Mouse (Mus musculus) midbrain, postnatal 0 days (tissue): ENCODE measurements around the gene Crip1. TPM values are rescaled to one million over a fixed set of nuclear protein-coding genes. Genes with fewer than 3 reads are reported as not detected.

Experiments used
- ATAC-seq: fragments of 200-750 bp; cut with Nextera tagmentation; 2 replicates; pipeline ENCODE4 v1.8.0; 2017; ENCODE audit warnings: moderate number of reproducible peaks, mild to moderate bottlenecking, moderate TSS enrichment, moderate library complexity; ENCODE audit not compliant: low FRiP score
- DNase-seq: peaks from one replicate; pipeline ENCODE4 v3.0.0-alpha.2; 2015; ENCODE audit warnings: low spot score
- H3K27ac ChIP-seq: fragments of 300-500 bp; sonication (generic); 2 replicates; pipeline ENCODE4 v1.5.1; 2014; ENCODE audit warnings: low read depth, mild to moderate bottlenecking, low read length, mixed read lengths
- H3K27me3 ChIP-seq: fragments of 300-500 bp; sonication (generic); 2 replicates; pipeline ENCODE4 v1.6.1; 2014; ENCODE audit warnings: low read length, control low read depth, mixed read lengths; ENCODE audit not compliant: insufficient read depth
- H3K36me3 ChIP-seq: fragments of 300-500 bp; sonication (generic); 2 replicates; pipeline ENCODE4 v1.6.1; 2014; ENCODE audit warnings: low read length, control low read depth, mixed read lengths; ENCODE audit not compliant: insufficient read depth
- H3K4me1 ChIP-seq: fragments of 300-500 bp; sonication (generic); 2 replicates; pipeline ENCODE4 v1.6.1; 2014; ENCODE audit warnings: mild to moderate bottlenecking, control low read depth, antibody characterized with exemption, low read length, mixed read lengths; ENCODE audit not compliant: insufficient read depth
- H3K4me2 ChIP-seq: fragments of 300-500 bp; sonication (generic); 2 replicates; pipeline ENCODE4 v1.6.1; 2014; ENCODE audit warnings: low read depth, mild to moderate bottlenecking, low read length, mixed read lengths; ENCODE audit not compliant: poor library complexity, severe bottlenecking
- H3K4me3 ChIP-seq: fragments of 300-500 bp; sonication (generic); 2 replicates; pipeline ENCODE4 v1.5.1; 2014; ENCODE audit warnings: low read depth, mild to moderate bottlenecking, low read length, moderate library complexity
- H3K9ac ChIP-seq: fragments of 300-500 bp; sonication (generic); replicated peaks from 2 replicates; pipeline ENCODE4 v1.6.1; 2014; ENCODE audit warnings: mild to moderate bottlenecking, low read length, moderate library complexity, mixed read lengths; ENCODE audit not compliant: poor library complexity, severe bottlenecking
- H3K9me3 ChIP-seq: fragments of 300-500 bp; sonication (generic); 2 replicates; pipeline ENCODE4 v1.6.1; 2016; ENCODE audit warnings: low read length, control low read depth
- CTCF ChIP-seq: IDR thresholded peaks from 2 replicates; pipeline ENCODE4 v1.5.1; 2016; ENCODE audit warnings: antibody characterized with exemption, mild to moderate bottlenecking
- WGBS: fragments of 180-500 bp; shearing (Covaris S2); extraction: QIAGEN DNeasy Blood & Tissue Kit; methylation state at CpG from one replicate; pipeline ENCODE4 v1.1.7; 2014; 5-methylcytosine and 5-hydroxymethylcytosine counted together
- polyA plus RNA-seq: library from polyadenylated mRNA; unstranded; fragments of >200 nt; fragmentation: Nextera tagmentation; extraction: Ambion mirVana; gene quantifications from 2 replicates; pipeline ENCODE4 v1.2.1, GENCODE M21; 2015
- total RNA-seq: library from RNA; depleted of rRNA; stranded (reverse); fragments of >200 nt; gene quantifications from 2 replicates; pipeline ENCODE4 v1.2.3, GENCODE M21; 2014

The Crip1 gene
- total and polyA plus RNA-seq, 2 experiments from 2014 or later, result 3.9 to 26.0 TPM

- WGBS, result 0% methylated on average over 46 of the region's 46 CpGs
These were observed 9.9 kb downstream of the Crip1 start, which contains the start of gene Tedc1 for GRCm38 (mm10) chr12:113155887-113156539. Tedc1 (plus strand) TSS chr12:113156421.

GRCm38 (mm10) chr12:113156540-113156929 is 10.4 kb downstream of the Crip1 start:
- Histone ChIP-seq H3K36me3 (no peaks in the 10 kb centered on the region), H3K9ac (peak overlapping the region; percentile 36), H3K27ac (no peak overlapping the region), H3K4me2 (peak overlapping the region; percentile 83), H3K4me1 (peaks cover 10% of the 10 kb centered on the region; the same call in 1 of the 2 replicates), H3K4me3 (peak overlapping the region; percentile 50), H3K27me3 (no peaks in the 10 kb centered on the region), H3K9me3 (no peaks in the 10 kb centered on the region)
- DNase-seq, result no peak
- no peak for TF ChIP-seq CTCF
- WGBS, result under 1% methylated on average over 23 of the region's 23 CpGs
- 0 out of 2 replicates have a peak, but pooled peaks have one; percentile 0 for ATAC-seq

More at GRCm38 (mm10) chr12:113155887-113156539, 9.9 kb downstream of the Crip1 start, which contains the start of gene Tedc1:
- Histone ChIP-seq H3K9me3 (no peaks in the 10 kb centered on the region), H3K4me2 (peak within 1 kb of the TSS; percentile 83), H3K27me3 (no peaks in the 10 kb centered on the region), H3K36me3 (no peaks in the 10 kb centered on the region), H3K27ac (peak within 1 kb of the TSS; percentile 60), H3K4me3 (peak within 1 kb of the TSS; percentile 50), H3K4me1 (peaks cover 10% of the 10 kb centered on the region; the same call in 1 of the 2 replicates), H3K9ac (peak within 1 kb of the TSS; percentile 58)
- peak; percentile 100 for DNase-seq
- TF ChIP-seq CTCF, result peak; percentile 99
- peak; percentile 97 for ATAC-seq

GRCm38 (mm10) chr12:113157002-113157401 is 10.9 kb downstream of the Crip1 start:
- DNase-seq (no peak), ATAC-seq (no peak)
- no peak overlapping the region for H3K27ac ChIP-seq
- H3K9me3 ChIP-seq, result no peaks in the 10 kb centered on the region
- 0 out of 2 replicates have a peak overlapping the region, but pooled peaks have one; percentile 36 for H3K9ac ChIP-seq
- peak overlapping the region; percentile 83 for H3K4me2 ChIP-seq
- peaks cover 10% of the 10 kb centered on the region; the same call in 1 of the 2 replicates for H3K4me1 ChIP-seq
- no peak for TF ChIP-seq CTCF
- H3K36me3 ChIP-seq, result no peaks in the 10 kb centered on the region
- H3K27me3 ChIP-seq, result no peaks in the 10 kb centered on the region
- peak overlapping the region; percentile 50 for H3K4me3 ChIP-seq
- 31% methylated on average over 8 of the region's 8 CpGs for WGBS

- Histone ChIP-seq H3K4me2 (0 out of 2 replicates have a peak overlapping the region, but pooled peaks have one; percentile 83), H3K4me3 (no peak overlapping the region), H3K4me1 (peaks cover 10% of the 10 kb centered on the region; the same call in 1 of the 2 replicates)
These were observed 11.4 kb downstream of the Crip1 start for GRCm38 (mm10) chr12:113157521-113157920.

GRCm38 (mm10) chr12:113157971-113158370 is 11.9 kb downstream of the Crip1 start:
- Histone ChIP-seq H3K9me3 (no peaks in the 10 kb centered on the region), H3K4me1 (peaks cover 10% of the 10 kb centered on the region; the same call in 1 of the 2 replicates), H3K27ac (no peak overlapping the region), H3K9ac (no peak overlapping the region), H3K4me3 (no peak overlapping the region), H3K27me3 (no peaks in the 10 kb centered on the region), H3K36me3 (no peaks in the 10 kb centered on the region), H3K4me2 (no peak overlapping the region)
- DNase-seq (no peak), ATAC-seq (no peak)
- no peak for TF ChIP-seq CTCF
- 90% methylated on average over 8 of the region's 8 CpGs for WGBS

More at GRCm38 (mm10) chr12:113157521-113157920, 11.4 kb downstream of the Crip1 start:
- no peak for ATAC-seq
- no peak for DNase-seq
- TF ChIP-seq CTCF, result no peak
- no peak overlapping the region for H3K9ac ChIP-seq
- no peaks in the 10 kb centered on the region for H3K9me3 ChIP-seq
- H3K27ac ChIP-seq, result no peak overlapping the region
- H3K36me3 ChIP-seq, result no peaks in the 10 kb centered on the region
- H3K27me3 ChIP-seq, result no peaks in the 10 kb centered on the region
- 91% methylated on average over 8 of the region's 8 CpGs for WGBS

GRCm38 (mm10) chr12:113163561-113164006 is 17.5 kb downstream of the Crip1 start:
- H3K9me3 ChIP-seq, result no peaks in the 10 kb centered on the region
- H3K27ac ChIP-seq, result peak overlapping the region; percentile 71
- no peaks in the 10 kb centered on the region for H3K36me3 ChIP-seq
- H3K9ac ChIP-seq, result no peak overlapping the region
- no peaks in the 10 kb centered on the region for H3K4me1 ChIP-seq
- TF ChIP-seq CTCF, result no peak
- no peak overlapping the region for H3K4me2 ChIP-seq
- 67% methylated on average over 11 of the region's 11 CpGs for whole genome bisulfite sequencing
- H3K27me3 ChIP-seq, result no peaks in the 10 kb centered on the region
- DNase-seq, result peak; percentile 78
- ATAC-seq, result peak; percentile 83
- no peak overlapping the region for H3K4me3 ChIP-seq
